Mouse (Mus musculus) embryonic facial prominence, embryonic 11.5 days (tissue): ENCODE results near the gene Rps23. TPM values are rescaled to one million over a fixed set of nuclear protein-coding genes. Genes with fewer than 3 reads are reported as not detected.
A peak's percentile ranks its signal among the peaks of the same experiment; 100 is the strongest.

Experiments used
- ATAC-seq: fragments of 200-750 bp; cut with Nextera tagmentation; replicated peaks from 2 replicates; pipeline ENCODE4 v1.8.0; 2017; ENCODE audit warnings: low read depth; ENCODE audit not compliant: insufficient number of reproducible peaks, low FRiP score, low TSS enrichment
- DNase-seq: peaks from one replicate; pipeline ENCODE4 v3.0.0-alpha.2; 2015; ENCODE audit warnings: low spot score
- H3K27ac ChIP-seq: fragments of 300-500 bp; sonication (generic); replicated peaks from 2 replicates; pipeline ENCODE4 v1.5.1; 2014; ENCODE audit warnings: mild to moderate bottlenecking, low read depth, low read length, control low read depth
- H3K27me3 ChIP-seq: fragments of 300-500 bp; sonication (generic); 2 replicates; pipeline ENCODE4 v1.6.1; 2014; ENCODE audit warnings: mild to moderate bottlenecking, low read length, moderate library complexity, mixed read lengths; ENCODE audit not compliant: control insufficient read depth, insufficient read depth
- H3K36me3 ChIP-seq: fragments of 300-500 bp; sonication (generic); replicated peaks from 2 replicates; pipeline ENCODE4 v1.6.1; 2014; ENCODE audit warnings: low read depth, mild to moderate bottlenecking, low read length, moderate library complexity, mixed read lengths; ENCODE audit not compliant: control insufficient read depth, insufficient read depth
- H3K4me1 ChIP-seq: fragments of 300-500 bp; sonication (generic); 2 replicates; pipeline ENCODE4 v1.6.1; 2014; ENCODE audit warnings: low read length, mixed read lengths; ENCODE audit not compliant: control insufficient read depth, insufficient read depth
- H3K4me2 ChIP-seq: fragments of 300-500 bp; sonication (generic); 2 replicates; pipeline ENCODE4 v1.6.1; 2014; ENCODE audit warnings: low read depth, mild to moderate bottlenecking, control low read depth, low read length, moderate library complexity
- H3K4me3 ChIP-seq: fragments of 300-500 bp; sonication (generic); 2 replicates; pipeline ENCODE4 v1.5.1; 2014; ENCODE audit warnings: low read depth, low read length, control low read depth
- H3K9ac ChIP-seq: fragments of 300-500 bp; sonication (generic); replicated peaks from 2 replicates; pipeline ENCODE4 v1.6.1; 2014; ENCODE audit warnings: mild to moderate bottlenecking, control low read depth, low read length
- H3K9me3 ChIP-seq: fragments of 300-500 bp; sonication (generic); replicated peaks from 2 replicates; pipeline ENCODE4 v1.6.1; 2016; ENCODE audit warnings: mild to moderate bottlenecking, low read length, inconsistent platforms, mixed read lengths; ENCODE audit not compliant: control insufficient read depth
- WGBS: fragments of 180-500 bp; shearing (Covaris S2); extraction: QIAGEN DNeasy Blood & Tissue Kit; methylation state at CpG from one replicate; pipeline ENCODE4 v1.1.7; 2014; 5-methylcytosine and 5-hydroxymethylcytosine counted together
- polyA plus RNA-seq: library from polyadenylated mRNA; unstranded; fragments of >200 nt; fragmentation: Nextera tagmentation; extraction: Ambion mirVana; gene quantifications from 2 replicates; pipeline ENCODE4 v1.2.1, GENCODE M21; 2014

Gene Rps23
- 245 and 289 TPM in 2 replicates for polyA plus RNA-seq

DNA sequence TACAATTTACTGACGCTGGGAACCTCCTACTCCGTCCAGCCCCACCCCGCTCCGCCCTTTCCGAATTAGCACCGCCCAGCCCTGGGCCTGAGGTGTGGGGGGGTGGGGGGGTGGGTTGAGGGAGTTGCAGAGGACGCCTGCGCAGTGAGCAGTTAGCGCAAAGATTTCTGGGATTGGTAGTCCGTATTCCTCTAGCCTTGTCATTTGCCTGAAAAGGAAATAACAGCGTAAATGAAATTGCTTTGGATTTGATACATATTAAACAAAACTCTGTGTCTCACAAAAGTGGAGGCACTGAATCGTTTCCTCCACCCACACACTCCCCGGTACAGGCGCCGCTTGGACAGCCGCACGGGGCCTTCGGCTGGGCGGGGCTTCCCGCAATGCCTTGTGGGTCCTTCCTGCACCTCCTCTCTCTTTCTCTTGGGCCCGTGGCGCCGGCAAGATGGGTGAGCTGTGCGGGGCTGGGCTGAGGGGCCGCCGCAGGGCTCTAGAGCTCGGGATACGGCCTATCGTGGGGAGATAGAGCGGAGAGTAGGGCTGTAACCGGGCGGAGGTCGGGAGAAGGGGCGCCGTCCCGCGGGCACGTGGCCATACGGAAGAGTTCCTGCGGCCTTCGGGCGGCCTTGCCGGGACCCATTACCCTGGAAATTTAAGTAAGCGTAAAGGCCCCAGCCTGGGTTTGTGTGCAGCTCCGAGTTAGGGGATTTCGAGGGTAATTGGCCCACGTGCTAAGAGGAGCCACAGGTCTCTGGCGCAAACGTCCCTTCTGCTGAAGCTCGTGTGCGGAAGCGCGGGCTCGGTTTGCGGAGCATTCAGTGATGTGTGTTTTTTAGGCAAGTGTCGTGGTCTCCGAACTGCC, at the start of gene Rps23:
Gene Rps23, plus strand, starts transcription at position 208 of the 862 bp plus-strand sequence.
- peak; percentile 95 for DNase-seq
- Histone ChIP-seq H3K27me3 (no peaks in the 10 kb centered on the region), H3K27ac (peak within 1 kb of the TSS; percentile 62; the same call in 1 of the 2 replicates), H3K4me2 (peak within 1 kb of the TSS; percentile 58), H3K4me3 (peak within 1 kb of the TSS; percentile 79), H3K9me3 (no peaks in the 10 kb centered on the region), H3K4me1 (no peaks in the 10 kb centered on the region), H3K36me3 (peaks cover 10% of the 10 kb centered on the region; the same call in 1 of the 2 replicates), H3K9ac (peak within 1 kb of the TSS; percentile 94)
- ATAC-seq, result peak; percentile 98
- under 1% methylated on average over 57 of the region's 57 CpGs for WGBS

DNA sequence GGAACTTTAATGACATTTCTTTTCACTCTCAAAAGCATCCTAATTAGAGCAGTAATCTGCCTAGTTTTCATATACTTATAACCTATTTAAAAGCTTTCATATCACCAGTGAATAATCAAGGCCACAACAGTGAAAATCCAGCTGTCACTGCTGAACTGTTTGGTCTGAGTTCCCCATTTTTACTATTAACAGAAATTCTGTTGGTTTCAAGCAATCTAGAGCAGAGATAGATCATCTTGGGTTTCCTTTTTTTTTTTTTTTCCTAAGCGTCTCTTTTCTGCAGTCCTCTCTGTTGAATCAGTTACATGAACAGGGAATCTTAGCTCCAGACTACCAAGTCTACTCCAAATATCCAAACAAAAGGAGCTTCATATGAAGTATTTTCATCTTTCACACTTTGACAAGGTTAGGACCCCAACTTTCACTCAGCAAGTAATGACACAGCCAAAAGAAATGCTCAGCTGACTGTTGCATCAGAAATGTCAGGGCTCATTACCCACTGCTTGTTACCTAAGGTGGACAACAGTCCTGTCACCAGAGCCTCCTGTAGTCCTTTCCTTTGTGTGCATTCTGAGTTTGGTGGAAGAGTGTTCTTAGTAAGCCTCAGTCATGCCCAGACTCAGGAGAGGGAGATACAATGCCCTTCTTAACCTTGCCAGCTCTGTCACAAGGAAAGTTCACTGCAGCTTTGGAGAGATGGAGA, 40.9 kb upstream of the Rps23 start:
- Histone ChIP-seq H3K4me3 (no peak overlapping the region), H3K9me3 (no peaks in the 10 kb centered on the region), H3K27me3 (no peaks in the 10 kb centered on the region), H3K9ac (no peak overlapping the region), H3K4me1 (no peaks in the 10 kb centered on the region), H3K4me2 (no peak overlapping the region), H3K27ac (no peak overlapping the region), H3K36me3 (no peaks in the 10 kb centered on the region)
- WGBS, result 90% methylated on average over 1 of the region's 1 CpGs
- ATAC-seq (no peak), DNase-seq (no peak)

DNA sequence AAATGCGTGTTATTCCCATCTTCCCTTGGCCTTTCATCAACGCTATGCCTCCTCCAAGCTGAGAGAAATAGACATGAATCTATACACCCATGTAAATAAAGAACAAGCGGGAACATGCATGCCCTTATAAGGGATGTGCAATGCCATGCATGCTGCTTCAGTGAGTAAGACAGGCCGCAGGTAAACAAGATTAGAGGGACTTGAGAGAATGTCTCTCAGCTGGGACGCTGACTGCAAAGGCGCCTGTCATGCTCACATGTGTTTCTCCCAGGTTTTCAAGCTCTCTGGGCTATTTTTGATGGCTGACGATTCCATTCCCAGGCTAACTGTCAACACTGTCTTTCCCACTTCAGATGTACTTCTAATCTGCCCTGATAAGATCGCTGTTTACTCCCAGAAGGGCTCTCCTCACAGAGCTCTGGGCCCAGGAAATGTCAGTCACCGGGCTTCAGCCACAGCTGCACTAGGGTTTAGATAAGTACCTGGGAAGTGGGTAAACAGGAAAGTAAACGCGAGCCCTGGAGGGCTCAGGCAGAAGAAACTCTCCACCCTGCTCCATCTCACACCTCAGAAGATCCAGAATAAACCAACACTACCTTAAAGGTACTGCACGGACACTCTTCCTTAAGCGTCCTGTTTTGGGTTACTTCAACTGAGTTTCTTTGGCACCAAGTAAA, 36.8 kb upstream of the Rps23 start:
- ATAC-seq (no peak), DNase-seq (no peak)
- Histone ChIP-seq H3K36me3 (no peaks in the 10 kb centered on the region), H3K9ac (no peak overlapping the region; the same call in 1 of the 2 replicates), H3K27me3 (no peaks in the 10 kb centered on the region), H3K4me1 (no peaks in the 10 kb centered on the region), H3K4me3 (peak overlapping the region; percentile 21; the same call in 1 of the 2 replicates), H3K4me2 (peak overlapping the region; percentile 31), H3K9me3 (no peaks in the 10 kb centered on the region), H3K27ac (no peak overlapping the region)
- WGBS, result 47% methylated on average over 13 of the region's 13 CpGs

DNA sequence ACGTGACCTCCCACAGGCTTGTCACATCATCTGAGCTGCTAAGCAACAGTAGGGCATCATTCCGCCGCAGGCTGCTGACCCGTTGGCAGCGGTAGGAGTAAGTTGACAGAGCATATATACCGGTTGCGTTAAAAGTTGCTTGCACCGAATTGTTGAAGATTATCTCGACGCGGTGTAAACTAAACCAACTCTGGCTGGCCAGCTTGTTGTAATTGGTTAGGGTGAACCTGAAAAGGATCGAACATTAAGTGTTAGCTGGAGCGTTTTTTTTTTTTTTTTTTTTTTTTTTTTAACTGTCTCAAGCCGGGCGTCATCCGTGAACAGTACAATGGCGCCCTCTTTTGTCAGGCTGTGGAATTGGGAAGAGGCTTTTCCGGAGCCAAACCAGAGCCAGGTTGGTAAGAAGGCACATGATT, 36.2 kb upstream of the Rps23 start:
- Histone ChIP-seq H3K36me3 (no peaks in the 10 kb centered on the region), H3K4me3 (peak overlapping the region; percentile 21; the same call in 1 of the 2 replicates), H3K4me1 (no peaks in the 10 kb centered on the region), H3K4me2 (peak overlapping the region; percentile 31), H3K9me3 (no peaks in the 10 kb centered on the region), H3K27ac (no peak overlapping the region), H3K27me3 (no peaks in the 10 kb centered on the region), H3K9ac (no peak overlapping the region; the same call in 1 of the 2 replicates)
- ATAC-seq (no peak; the same call in 1 of the 2 replicates), DNase-seq (peak; percentile 87)
- 1% methylated on average over 18 of the region's 18 CpGs for WGBS

DNA sequence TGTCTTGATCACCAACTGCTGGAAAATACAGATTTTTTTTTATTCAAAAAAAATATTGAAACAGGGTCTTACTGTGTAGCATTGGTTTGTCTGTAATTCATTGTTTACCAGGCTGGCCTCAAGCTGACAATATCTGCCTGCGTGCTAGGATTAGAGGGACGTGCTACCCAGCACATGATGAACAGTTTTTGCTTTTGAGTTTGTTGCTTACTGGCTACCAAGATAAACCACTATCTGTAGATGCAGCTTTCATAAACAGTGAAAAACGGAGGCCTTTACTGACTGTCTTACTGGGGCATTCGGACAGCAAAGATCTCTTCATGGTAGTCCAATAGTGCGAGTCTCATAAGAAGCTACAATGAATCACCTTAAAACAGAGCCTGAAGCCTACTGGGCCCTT, 32.6 kb upstream of the Rps23 start:
- Histone ChIP-seq H3K4me3 (no peak overlapping the region), H3K9ac (no peak overlapping the region), H3K4me2 (no peak overlapping the region), H3K4me1 (no peaks in the 10 kb centered on the region), H3K27me3 (no peaks in the 10 kb centered on the region), H3K27ac (no peak overlapping the region), H3K9me3 (no peaks in the 10 kb centered on the region), H3K36me3 (no peaks in the 10 kb centered on the region)
- ATAC-seq, result no peak
- no peak for DNase-seq
- WGBS, result 90% methylated on average over 5 of the region's 5 CpGs

DNA sequence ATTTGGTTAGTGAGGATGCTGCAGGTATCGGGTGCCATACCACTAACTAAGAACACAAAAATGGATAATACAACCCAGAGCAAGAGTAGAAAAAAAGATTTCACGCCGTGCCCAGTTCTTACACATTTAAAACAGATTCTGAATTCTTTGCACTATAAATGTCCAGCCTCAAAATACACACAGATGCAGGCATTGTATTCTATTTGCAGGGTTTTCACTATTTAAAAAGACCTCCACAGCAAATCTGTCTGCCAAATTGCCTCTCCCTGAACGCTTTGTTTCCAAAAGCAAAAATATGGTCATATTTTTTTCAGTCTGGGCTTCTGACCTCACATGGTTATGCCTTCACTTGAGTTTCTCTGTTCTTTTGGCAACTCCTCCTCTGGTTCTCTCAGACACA, 27.9 kb upstream of the Rps23 start:
- Histone ChIP-seq H3K36me3 (no peaks in the 10 kb centered on the region), H3K9me3 (no peaks in the 10 kb centered on the region), H3K4me3 (no peak overlapping the region), H3K4me1 (no peaks in the 10 kb centered on the region), H3K27ac (no peak overlapping the region), H3K27me3 (no peaks in the 10 kb centered on the region), H3K9ac (no peak overlapping the region), H3K4me2 (no peak overlapping the region)
- no peak for DNase-seq
- 89% methylated on average over 4 of the region's 4 CpGs for WGBS
- no peak for ATAC-seq

DNA sequence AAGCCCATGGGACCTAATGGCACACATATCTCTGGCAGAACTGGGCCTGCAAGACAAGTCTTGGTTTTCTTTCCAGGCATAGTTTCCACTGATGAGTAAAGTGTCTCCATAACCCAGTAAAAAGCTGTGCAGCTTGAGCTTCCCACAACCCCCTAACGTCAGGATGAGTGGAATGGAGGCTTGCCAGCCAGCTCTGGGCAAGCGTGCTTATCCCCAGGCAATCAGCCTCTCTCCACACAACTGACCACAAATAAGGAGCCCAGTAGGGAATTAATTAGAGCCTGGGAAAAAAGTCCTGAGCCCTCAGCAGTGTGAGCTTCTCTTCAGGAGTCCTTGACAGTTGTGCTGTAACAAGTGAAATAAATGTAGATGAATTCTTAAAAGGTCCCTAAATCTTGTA, 26.7 kb upstream of the Rps23 start:
- Histone ChIP-seq H3K9ac (no peak overlapping the region), H3K4me3 (no peak overlapping the region), H3K36me3 (no peaks in the 10 kb centered on the region), H3K27me3 (no peaks in the 10 kb centered on the region), H3K9me3 (no peaks in the 10 kb centered on the region), H3K27ac (no peak overlapping the region), H3K4me1 (no peaks in the 10 kb centered on the region), H3K4me2 (no peak overlapping the region)
- DNase-seq, result no peak
- ATAC-seq, result no peak
- WGBS, result 19% methylated on average over 2 of the region's 2 CpGs
